Mouse (Mus musculus) olfactory bulb, adult 2 months (tissue): ENCODE data around the gene Zfp324. TPM values are rescaled to one million over a fixed set of nuclear protein-coding genes. Genes with fewer than 3 reads are reported as not detected.

ENCODE experiments used
- H3K27ac ChIP-seq: fragments of 200-500 bp; 2 replicates; pipeline ENCODE4 v1.5.1; 2012; ENCODE audit warnings: low read depth, low read length; ENCODE audit not compliant: insufficient read depth
- H3K4me1 ChIP-seq: fragments of 200-500 bp; 2 replicates; pipeline ENCODE4 v1.6.1; 2012; ENCODE audit warnings: low read length; ENCODE audit not compliant: control insufficient read depth, insufficient read depth
- H3K4me3 ChIP-seq: fragments of 200-500 bp; 2 replicates; pipeline ENCODE4 v1.5.1; 2012; ENCODE audit warnings: mild to moderate bottlenecking, low read depth, low read length, moderate library complexity; ENCODE audit not compliant: insufficient read depth
- CTCF ChIP-seq: fragments of 200-500 bp; IDR thresholded peaks from 2 replicates; pipeline ENCODE4 v1.5.1; 2012; ENCODE audit warnings: low read depth, mild to moderate bottlenecking, low read length, moderate library complexity; ENCODE audit not compliant: insufficient read depth
- POLR2A ChIP-seq: fragments of 200-500 bp; IDR thresholded peaks from 2 replicates; pipeline ENCODE4 v1.6.1; 2012; ENCODE audit warnings: mild to moderate bottlenecking, low read depth, low read length, moderate library complexity; ENCODE audit not compliant: insufficient read depth
- WGBS: fragments of 180-500 bp; shearing (Covaris S2); methylation state at CpG from one replicate; pipeline ENCODE4 v1.1.7; 2018; 5-methylcytosine and 5-hydroxymethylcytosine counted together
- polyA plus RNA-seq: library from polyadenylated mRNA; stranded (reverse); fragments of >200 nt; gene quantifications from 2 replicates; pipeline ENCODE4 v1.2.4, GENCODE M21; 2012; ENCODE audit warnings: low replicate concordance; ENCODE audit not compliant: missing spikeins, insufficient read depth, insufficient read length

The Zfp324 gene
- polyA plus RNA-seq, 1 experiment: not detected

DNA sequence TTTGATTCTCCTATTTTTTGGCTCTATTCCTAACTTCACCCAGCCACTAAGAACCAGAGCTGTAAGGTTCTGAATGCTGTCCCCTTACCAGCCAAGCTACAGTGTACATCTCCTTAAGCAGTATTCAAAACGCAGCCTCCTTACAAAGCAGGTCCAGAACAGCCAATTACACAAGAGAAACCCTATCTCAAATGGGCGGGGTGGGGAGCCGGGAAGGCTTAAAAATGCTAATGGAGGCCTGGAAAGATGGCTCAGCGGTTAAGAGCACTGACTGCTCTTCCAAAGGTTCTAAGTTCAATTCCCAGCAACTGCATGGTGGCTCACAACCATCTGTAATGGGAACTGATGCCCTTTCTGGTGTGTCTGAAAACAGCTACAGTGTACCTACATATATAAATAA is 5.9 kb upstream of the Zfp324 start:
- Histone ChIP-seq H3K4me1 (no peaks in the 10 kb centered on the region), H3K27ac (no peak overlapping the region), H3K4me3 (no peak overlapping the region)
- WGBS: 27% methylated on average over 4 of the region's 4 CpGs
- TF ChIP-seq CTCF: no peak
- TF ChIP-seq POLR2A: no peak

DNA sequence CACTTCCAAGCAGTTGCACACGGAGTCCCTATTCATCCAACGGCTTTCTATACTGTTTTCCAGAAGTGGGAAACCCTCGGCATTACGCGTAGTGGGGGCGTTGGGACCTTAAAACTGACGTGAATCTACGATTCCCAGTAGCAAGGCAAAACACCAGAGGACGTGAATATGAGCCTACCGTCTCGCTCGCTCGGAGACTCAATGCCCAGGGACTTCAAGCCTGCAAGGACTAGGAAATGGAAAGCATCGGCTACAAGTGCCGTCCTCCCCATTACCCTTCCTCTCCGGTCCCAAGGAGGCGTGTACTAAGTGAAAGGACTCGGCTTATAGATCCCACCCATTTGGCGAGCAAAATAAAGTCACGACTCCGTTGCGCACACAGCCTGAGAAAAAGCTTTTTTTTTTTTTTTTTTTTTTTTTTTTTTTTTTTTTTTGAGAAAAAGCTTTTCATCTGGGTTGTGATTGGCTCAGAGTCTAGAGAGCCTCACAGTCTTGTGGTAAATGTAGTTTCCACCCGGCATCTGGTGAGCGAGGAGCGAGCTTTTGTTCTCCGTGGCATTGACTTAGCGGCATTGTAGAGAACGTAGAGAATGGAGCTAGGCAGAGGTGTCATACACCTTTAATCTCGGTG is 4.0 kb upstream of the Zfp324 start:
- 2% methylated on average over 29 of the region's 29 CpGs for WGBS
- Histone ChIP-seq H3K4me3 (peak overlapping the region; percentile 68), H3K4me1 (peaks cover 4% of the 10 kb centered on the region; the same call in 1 of the 2 replicates), H3K27ac (peak overlapping the region; percentile 90)
- TF ChIP-seq POLR2A: peak; percentile 37; the same call in 1 of the 2 replicates
- TF ChIP-seq CTCF: no peak

DNA sequence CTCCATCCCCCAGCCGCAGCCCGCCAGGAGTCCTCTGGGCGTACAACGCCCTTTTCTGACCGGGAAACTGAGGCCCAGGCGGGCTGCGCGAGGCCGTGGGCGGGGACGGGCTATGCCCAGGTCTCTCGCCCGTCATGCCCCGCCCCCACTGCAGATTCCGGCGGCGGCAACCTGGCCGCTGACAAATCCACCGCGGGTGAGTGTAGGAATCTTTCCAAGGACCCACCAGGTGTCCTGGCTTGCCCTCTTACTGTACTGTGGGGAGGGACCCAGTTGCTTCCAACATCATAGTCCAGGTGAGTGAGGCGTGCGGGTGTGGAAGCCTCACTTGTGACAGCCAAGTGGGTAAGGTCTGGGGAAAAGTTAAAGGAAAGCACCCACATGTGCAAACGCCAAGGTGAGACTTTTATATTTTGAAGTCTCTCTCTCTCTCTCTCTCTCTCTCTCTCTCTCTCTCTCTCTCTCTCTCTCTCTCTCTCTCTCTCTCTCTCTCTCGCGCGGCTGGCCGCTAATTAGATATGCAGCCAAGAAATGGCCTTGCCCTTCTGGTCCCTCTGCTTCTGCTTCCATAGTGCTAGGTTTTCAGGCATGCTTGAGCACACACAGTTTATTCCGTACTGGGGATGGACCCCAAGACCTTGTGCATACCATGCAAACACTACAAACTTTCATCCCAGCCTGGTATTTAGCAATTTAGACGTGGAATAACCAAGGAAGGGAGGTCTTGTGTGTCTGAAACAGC is 637 bp downstream of the Zfp324 start:
- peak overlapping the region; percentile 59 for H3K27ac ChIP-seq
- peak overlapping the region; percentile 70 for H3K4me3 ChIP-seq
- no peak for TF ChIP-seq CTCF
- no peak for TF ChIP-seq POLR2A
- H3K4me1 ChIP-seq: peaks cover 4% of the 10 kb centered on the region; the same call in 1 of the 2 replicates
- WGBS: under 1% methylated on average over 29 of the region's 29 CpGs

DNA sequence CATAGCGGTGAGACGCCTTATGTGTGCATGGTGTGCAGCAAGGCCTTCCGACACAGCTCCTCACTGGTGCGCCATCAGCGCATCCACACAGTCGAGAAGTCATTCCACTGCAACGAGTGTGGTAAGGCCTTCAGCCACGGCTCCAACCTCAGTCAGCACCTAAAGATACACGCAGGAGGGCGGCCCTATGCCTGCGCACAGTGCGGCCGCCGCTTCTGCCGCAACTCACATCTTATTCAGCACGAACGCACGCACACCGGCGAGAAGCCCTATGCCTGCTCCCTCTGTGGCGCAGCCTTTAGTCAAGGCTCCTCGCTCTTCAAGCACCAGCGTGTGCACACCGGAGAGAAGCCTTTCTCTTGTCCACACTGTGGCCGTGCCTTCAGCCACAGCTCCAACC is 5.3 kb downstream of the Zfp324 start:
- TF ChIP-seq CTCF (no peak), POLR2A (no peak)
- H3K4me1 ChIP-seq: no peaks in the 10 kb centered on the region
- WGBS: 96% methylated on average over 25 of the region's 25 CpGs
- no peak overlapping the region for H3K27ac ChIP-seq
- no peak overlapping the region for H3K4me3 ChIP-seq

DNA sequence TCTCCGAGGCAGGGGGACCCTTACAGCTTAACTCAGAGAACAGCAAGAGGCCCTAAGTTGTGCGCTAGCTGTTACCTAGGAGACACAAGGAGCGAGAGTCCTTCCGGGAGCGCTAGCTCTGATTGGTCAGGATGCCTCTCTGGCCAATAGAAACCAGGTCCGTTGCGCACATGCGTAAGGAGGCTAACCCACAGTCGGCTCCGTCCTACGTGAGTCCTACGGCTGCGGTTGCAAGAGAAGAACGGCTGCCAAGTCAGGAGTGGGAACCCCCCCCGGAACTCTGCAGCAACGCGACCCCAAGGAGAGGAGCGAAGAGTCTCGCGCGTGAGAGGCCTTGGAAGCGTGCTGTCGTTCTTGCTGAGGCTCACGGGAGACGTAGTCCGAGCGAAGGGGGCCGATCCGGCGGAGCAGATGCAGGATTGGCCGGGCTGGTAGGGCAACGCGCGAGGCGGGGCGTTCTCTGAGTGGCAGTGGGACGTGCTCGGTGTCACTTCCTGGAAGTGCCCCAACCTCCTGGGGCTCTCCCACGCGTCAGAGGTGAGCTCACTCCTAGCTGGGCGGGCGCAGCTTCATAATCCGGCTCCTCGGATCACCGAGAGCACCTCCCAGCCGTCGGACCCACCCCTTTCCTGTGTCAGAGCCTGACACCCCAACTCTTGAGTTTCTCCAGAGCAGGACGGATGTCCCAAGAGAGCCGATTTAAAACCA is 12.2 kb downstream of the Zfp324 start, which contains the start of gene Zfp446:
TSS of gene Zfp446 (plus strand) at position 167 of the 708 bp plus-strand sequence.
- Histone ChIP-seq H3K4me3 (peak within 1 kb of the TSS; percentile 71), H3K4me1 (peaks cover 16% of the 10 kb centered on the region), H3K27ac (peak within 1 kb of the TSS; percentile 99)
- under 1% methylated on average over 49 of the region's 49 CpGs for WGBS
- TF ChIP-seq POLR2A (peak; percentile 69), CTCF (no peak)

DNA sequence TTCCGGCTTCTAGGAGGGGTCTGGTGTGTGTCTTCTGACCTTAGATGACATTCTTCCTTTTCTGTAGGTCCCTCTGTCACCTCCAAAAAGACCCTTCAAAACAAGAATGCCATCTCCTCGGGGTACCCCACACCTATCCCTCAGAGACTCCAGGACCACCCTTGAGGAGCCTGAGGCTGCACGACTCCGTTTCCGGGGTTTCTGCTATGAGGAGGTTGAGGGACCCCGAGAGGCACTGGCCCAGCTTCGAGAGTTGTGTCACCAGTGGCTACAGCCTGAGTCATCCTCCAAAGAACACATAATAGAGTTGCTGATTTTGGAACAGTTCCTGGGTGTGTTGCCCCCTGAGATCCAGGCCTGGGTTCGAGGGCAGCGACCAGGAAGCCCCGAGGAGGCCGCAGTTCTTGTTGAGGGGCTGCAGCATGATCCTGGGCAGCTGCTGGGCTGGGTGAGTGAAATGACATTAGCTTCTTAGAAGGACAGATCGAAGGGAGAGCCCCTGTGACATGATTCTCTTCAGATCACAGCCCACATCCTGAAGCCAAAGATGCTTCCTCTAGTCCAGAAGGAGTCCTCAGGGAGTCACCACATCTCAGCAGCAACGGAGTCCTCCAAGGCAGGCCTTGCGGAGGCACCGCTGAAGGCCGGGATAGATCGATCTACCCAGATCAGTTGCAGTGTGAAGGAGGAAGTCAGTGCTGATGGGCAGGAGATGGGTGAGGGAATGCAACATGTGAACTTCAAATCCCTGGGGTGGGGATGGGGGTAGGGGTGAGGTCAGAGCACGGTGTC is 13.5 kb downstream of the Zfp324 start:
- H3K4me3 ChIP-seq: no peak overlapping the region
- TF ChIP-seq CTCF (no peak), POLR2A (no peak)
- 79% methylated on average over 18 of the region's 18 CpGs for WGBS
- H3K4me1 ChIP-seq: peaks cover 16% of the 10 kb centered on the region
- no peak overlapping the region for H3K27ac ChIP-seq

DNA sequence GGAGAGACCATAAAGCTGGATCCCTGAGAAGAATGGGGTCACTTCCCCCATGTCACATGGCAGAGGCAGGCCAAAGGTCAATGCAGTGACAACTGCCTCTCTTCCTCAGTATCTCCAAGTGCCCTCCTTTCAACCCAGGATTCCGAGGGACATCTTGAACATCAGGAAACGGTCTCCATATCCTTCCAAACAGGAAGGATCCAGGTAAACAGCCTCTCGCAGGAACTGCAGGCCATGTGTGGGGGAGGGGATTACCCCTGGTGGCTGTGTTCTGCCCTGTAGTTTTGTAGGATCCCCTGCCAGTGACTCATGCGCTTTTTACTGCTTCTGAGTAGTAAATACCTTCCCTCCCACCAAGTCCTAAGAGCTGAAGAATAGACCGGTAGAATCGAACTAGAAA is 14.1 kb downstream of the Zfp324 start:
- Histone ChIP-seq H3K4me3 (no peak overlapping the region), H3K4me1 (peaks cover 16% of the 10 kb centered on the region), H3K27ac (no peak overlapping the region)
- no peak for TF ChIP-seq POLR2A
- TF ChIP-seq CTCF: no peak
- 70% methylated on average over 6 of the region's 6 CpGs for WGBS

DNA sequence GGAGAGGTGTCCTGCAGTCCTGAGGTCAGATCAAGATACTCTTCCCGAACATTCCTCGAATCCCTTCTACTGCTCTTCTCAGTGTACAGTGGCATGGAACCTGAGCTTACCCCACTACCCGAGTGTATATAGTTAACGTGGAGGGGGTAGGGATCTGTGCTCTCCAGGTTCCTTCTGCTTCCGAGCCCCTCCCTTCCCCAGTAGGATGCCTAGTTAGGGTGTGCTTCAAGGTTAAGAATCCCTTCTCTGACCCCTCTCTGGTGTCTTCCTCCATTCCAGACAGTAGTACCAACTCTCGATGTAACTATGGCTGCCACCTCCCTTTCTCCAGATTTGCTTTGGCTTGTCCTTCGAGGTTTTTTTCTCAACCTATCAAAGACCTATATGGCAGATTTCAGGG is 14.7 kb downstream of the Zfp324 start:
- H3K27ac ChIP-seq: no peak overlapping the region
- H3K4me1 ChIP-seq: peaks cover 16% of the 10 kb centered on the region
- TF ChIP-seq POLR2A: no peak
- TF ChIP-seq CTCF: no peak
- H3K4me3 ChIP-seq: no peak overlapping the region
- WGBS: 87% methylated on average over 7 of the region's 7 CpGs

DNA sequence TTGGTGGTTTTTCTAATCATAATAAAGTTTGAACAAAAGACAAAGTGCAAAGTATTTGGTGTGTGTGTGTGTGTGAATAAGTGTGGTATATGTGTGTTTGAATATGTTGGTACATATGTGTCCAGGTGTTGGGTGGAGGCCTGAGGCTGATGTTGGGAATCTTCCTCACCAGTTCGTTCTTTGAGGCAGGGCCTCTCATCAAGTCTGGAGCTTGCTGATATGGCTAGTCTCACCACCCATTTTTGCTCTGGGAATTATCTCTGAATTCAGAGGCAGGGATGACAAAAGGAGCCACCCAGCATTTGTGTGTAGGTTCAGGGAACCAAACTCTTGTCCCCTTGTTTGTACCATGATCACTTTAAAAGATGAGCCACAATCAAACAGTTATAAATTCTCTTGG is 20.1 kb downstream of the Zfp324 start:
- WGBS: 96% methylated on average over 1 of the region's 1 CpGs
- Histone ChIP-seq H3K4me1 (no peaks in the 10 kb centered on the region), H3K4me3 (no peak overlapping the region), H3K27ac (no peak overlapping the region)
- TF ChIP-seq POLR2A (no peak), CTCF (no peak)
